In genomic region chr15:98804054-98804453, GRCm38 (mm10) we compare ENCODE assay signal across 9 mouse cellular contexts. TPM values are rescaled to one million over a fixed set of nuclear protein-coding genes. Genes with fewer than 3 reads are reported as not detected.
A peak's percentile ranks its signal among the peaks of the same experiment; 100 is the strongest.
DNase-seq lines count a peak whose midpoint lies in the region; ATAC-seq and TF ChIP-seq lines count a peak whose summit lies in the region.
"Had no signal": no experiment of that assay in that cellular context is flagged by ENCODE, and none has a peak within 500 bp of the region (broad histone marks: within the 10 kb centered on the region; RNA-seq: fewer than 3 reads in every experiment).

No protein-coding gene starts in this region.

- TF ChIP-seq CTCF in E14TG2a.4 (conservative IDR thresholded peaks at IDR 0.05; ENCODE audit: low read length): peak; percentile 90
- peak; percentile 79 for TF ChIP-seq CTCF in testis, adult 2 months (IDR thresholded peaks at IDR 0.05; ENCODE audit: control insufficient read depth, insufficient read depth, insufficient replicate concordance, low read depth, low read length)

- under 1% methylated on average over 32 of the region's 32 CpGs for WGBS in forebrain, embryonic 13.5 days
- WGBS in liver, embryonic 15.5 days (ENCODE audit: insufficient replicate concordance): 0% methylated on average over 32 of the region's 32 CpGs
- under 1% methylated on average over 32 of the region's 32 CpGs for WGBS in neural tube, embryonic 12.5 days

- peaks cover 97% of the 10 kb centered on the region for H3K27me3 ChIP-seq in E14TG2a.4 (ENCODE audit: insufficient read depth, low read length)
- H3K27me3 ChIP-seq in forebrain, embryonic 13.5 days: peaks cover 100% of the 10 kb centered on the region
- peaks cover 100% of the 10 kb centered on the region for H3K27me3 ChIP-seq in liver, embryonic 15.5 days
- H3K27me3 ChIP-seq in neural tube, embryonic 12.5 days (replicated peaks): peaks cover 97% of the 10 kb centered on the region
- peaks cover 3% of the 10 kb centered on the region; the same call in 1 of the 2 replicates for H3K27me3 ChIP-seq in testis, adult 2 months (ENCODE audit: control insufficient read depth, insufficient read depth, low read length)

- peak overlapping the region; percentile 37; the same call in 1 of the 2 replicates for H3K4me3 ChIP-seq in E14TG2a.4 (replicated peaks; ENCODE audit: low read length)
- peak overlapping the region; percentile 6; the same call in 1 of the 2 replicates for H3K4me3 ChIP-seq in forebrain, embryonic 13.5 days
- no peak overlapping the region; the same call in 1 of the 2 replicates for H3K4me3 ChIP-seq in liver, embryonic 15.5 days (replicated peaks)
- H3K4me3 ChIP-seq in neural tube, embryonic 12.5 days: no peak overlapping the region
- H3K4me3 ChIP-seq in testis, adult 2 months (ENCODE audit: control insufficient read depth, low read depth, low read length): no peak overlapping the region

- TF ChIP-seq POLR2A in testis, adult 2 months (IDR thresholded peaks at IDR 0.05; ENCODE audit: control insufficient read depth, low read depth, low read length): no peak

- no peaks in the 10 kb centered on the region for H3K36me3 ChIP-seq in E14TG2a.4 (ENCODE audit: insufficient read depth, low read length)
- no peaks in the 10 kb centered on the region for H3K36me3 ChIP-seq in forebrain, embryonic 13.5 days (ENCODE audit: poor library complexity, severe bottlenecking)
- no peaks in the 10 kb centered on the region for H3K36me3 ChIP-seq in liver, embryonic 15.5 days (replicated peaks)
- no peaks in the 10 kb centered on the region for H3K36me3 ChIP-seq in neural tube, embryonic 12.5 days
- H3K36me3 ChIP-seq in testis, adult 2 months (ENCODE audit: control insufficient read depth, insufficient read depth, low read length): no peaks in the 10 kb centered on the region

- H3K9me3 ChIP-seq in E14TG2a.4 (ENCODE audit: low read length): no peaks in the 10 kb centered on the region
- H3K9me3 ChIP-seq in forebrain, embryonic 13.5 days (replicated peaks): no peaks in the 10 kb centered on the region
- no peaks in the 10 kb centered on the region for H3K9me3 ChIP-seq in liver, embryonic 15.5 days (replicated peaks)
- no peaks in the 10 kb centered on the region for H3K9me3 ChIP-seq in neural tube, embryonic 12.5 days

- H3K4me2 ChIP-seq in forebrain, embryonic 13.5 days: peak overlapping the region; percentile 40
- H3K4me2 ChIP-seq in liver, embryonic 15.5 days: peak overlapping the region; percentile 41
- H3K4me2 ChIP-seq in neural tube, embryonic 12.5 days (replicated peaks): peak overlapping the region; percentile 24; the same call in 1 of the 2 replicates

- peak; percentile 50; the same call in 1 of the 2 replicates for ATAC-seq in forebrain, embryonic 13.5 days
- no peak for ATAC-seq in liver, embryonic 15.5 days (ENCODE audit: insufficient read depth)
- ATAC-seq in neural tube, embryonic 12.5 days (ENCODE audit: low FRiP score, low read depth): no peak

- no peak overlapping the region for H3K27ac ChIP-seq in forebrain, embryonic 13.5 days
- H3K27ac ChIP-seq in liver, embryonic 15.5 days (replicated peaks): no peak overlapping the region
- H3K27ac ChIP-seq in neural tube, embryonic 12.5 days: no peak overlapping the region
- no peak overlapping the region for H3K27ac ChIP-seq in testis, adult 2 months (ENCODE audit: control insufficient read depth, insufficient read depth, low read depth, low read length)

- H3K9ac ChIP-seq in forebrain, embryonic 13.5 days: no peak overlapping the region
- H3K9ac ChIP-seq in liver, embryonic 15.5 days: no peak overlapping the region
- H3K9ac ChIP-seq in neural tube, embryonic 12.5 days: 0 out of 2 replicates have a peak overlapping the region, but pooled peaks have one; percentile 26

- peaks cover 56% of the 10 kb centered on the region for H3K4me1 ChIP-seq in E14TG2a.4 (replicated peaks; ENCODE audit: low read depth, low read length)
- peaks cover 48% of the 10 kb centered on the region for H3K4me1 ChIP-seq in forebrain, embryonic 13.5 days
- peaks cover 51% of the 10 kb centered on the region for H3K4me1 ChIP-seq in liver, embryonic 15.5 days (replicated peaks)
- H3K4me1 ChIP-seq in neural tube, embryonic 12.5 days: peaks cover 41% of the 10 kb centered on the region
- H3K4me1 ChIP-seq in testis, adult 2 months (ENCODE audit: control insufficient read depth, insufficient read depth, low read length): peaks cover 30% of the 10 kb centered on the region

- intact Hi-C loops in heart, postnatal 14 days (cut with DNase I): loop anchor here (5.0 kb wide), 2 partner anchors 97 to 142 kb away; partner anchors contain the start of genes Ccdc65 and Ddx23

- DNase-seq in c-Kit-positive CD71-positive TER-119-positive erythroid progenitor cells, embryonic 14.5 days (ENCODE audit: low spot score): peak; percentile 68
- peak; percentile 81 to 92 for DNase-seq in heart, postnatal 14 days
- DNase-seq in kidney, postnatal 4 days: peak; percentile 91

RNA-seq across cellular contexts. Expression of gene Ddn, which starts 5.2 kb away (rescaled TPM):
- 0.05 and 0.15 TPM in 2 replicates for polyA plus RNA-seq in forebrain, embryonic 13.5 days (2015; fragmentation: Nextera tagmentation; extraction: Ambion mirVana)
- under 1 TPM; 0.20 to 0.31 TPM for total RNA-seq in heart, postnatal 14 days (2021)
- not detected in 2 replicates for polyA plus RNA-seq in liver, embryonic 15.5 days (2015; fragmentation: Nextera tagmentation; extraction: Ambion mirVana)
- 0.47 and 0.82 TPM in 2 replicates for polyA plus RNA-seq in neural tube, embryonic 12.5 days (2016; fragmentation: Nextera tagmentation; extraction: Ambion mirVana)
- 0.02 TPM in 1 of 2 replicates, not detected in the other for polyA plus RNA-seq in testis, adult 2 months (2012; rRNA removed)

RNA-seq across cellular contexts. Expression of gene Wnt1, which starts 14.4 kb away (rescaled TPM):
- not detected in 2 replicates for polyA plus RNA-seq in forebrain, embryonic 13.5 days (2015; fragmentation: Nextera tagmentation; extraction: Ambion mirVana)
- total RNA-seq in heart, postnatal 14 days (2021): not detected
- polyA plus RNA-seq in liver, embryonic 15.5 days (2015; fragmentation: Nextera tagmentation; extraction: Ambion mirVana): not detected in 2 replicates
- polyA plus RNA-seq in neural tube, embryonic 12.5 days (2016; fragmentation: Nextera tagmentation; extraction: Ambion mirVana): 7.5 and 12.3 TPM in 2 replicates
- polyA plus RNA-seq in testis, adult 2 months (2012; rRNA removed): 3.5 and 4.0 TPM in 2 replicates
- polyA plus RNA-seq: gonadal fat pad, adult 2 months had no signal

RNA-seq across cellular contexts. Expression of gene Wnt10b, which starts 26.1 kb away (rescaled TPM):
- not detected in 2 replicates for polyA plus RNA-seq in forebrain, embryonic 13.5 days (2015; fragmentation: Nextera tagmentation; extraction: Ambion mirVana)
- under 1 TPM; 0.45 to 0.61 TPM for total RNA-seq in heart, postnatal 14 days (2021)
- polyA plus RNA-seq in liver, embryonic 15.5 days (2015; fragmentation: Nextera tagmentation; extraction: Ambion mirVana): not detected in 2 replicates
- 0.26 and 0.53 TPM in 2 replicates for polyA plus RNA-seq in neural tube, embryonic 12.5 days (2016; fragmentation: Nextera tagmentation; extraction: Ambion mirVana)
- polyA plus RNA-seq in testis, adult 2 months (2012; rRNA removed): 0.47 and 0.67 TPM in 2 replicates

RNA-seq across cellular contexts. Expression of gene Prkag1, which starts 27.3 kb away (rescaled TPM):
- polyA plus RNA-seq in forebrain, embryonic 13.5 days (2015; fragmentation: Nextera tagmentation; extraction: Ambion mirVana): 95.9 and 99.4 TPM in 2 replicates
- total RNA-seq in heart, postnatal 14 days (2021): 10 to 100 TPM; 91.8 to 93.6 TPM
- polyA plus RNA-seq in liver, embryonic 15.5 days (2015; fragmentation: Nextera tagmentation; extraction: Ambion mirVana): 94.1 and 95.7 TPM in 2 replicates
- polyA plus RNA-seq in neural tube, embryonic 12.5 days (2016; fragmentation: Nextera tagmentation; extraction: Ambion mirVana): 70.1 and 79.2 TPM in 2 replicates
- polyA plus RNA-seq in testis, adult 2 months (2012; rRNA removed): 18.4 and 19.5 TPM in 2 replicates

RNA-seq across cellular contexts. Expression of gene Arf3, which starts 41.0 kb away (rescaled TPM):
- polyA plus RNA-seq in forebrain, embryonic 13.5 days (2015; fragmentation: Nextera tagmentation; extraction: Ambion mirVana): 49.2 and 55.1 TPM in 2 replicates
- total RNA-seq in heart, postnatal 14 days (2021): 10 to 100 TPM; 26.4 to 26.6 TPM
- polyA plus RNA-seq in liver, embryonic 15.5 days (2015; fragmentation: Nextera tagmentation; extraction: Ambion mirVana): 11.7 and 14.3 TPM in 2 replicates
- polyA plus RNA-seq in neural tube, embryonic 12.5 days (2016; fragmentation: Nextera tagmentation; extraction: Ambion mirVana): 69.7 and 77.4 TPM in 2 replicates
- polyA plus RNA-seq in testis, adult 2 months (2012; rRNA removed): 60.1 and 80.4 TPM in 2 replicates

Comparison
In these comparisons a context has a peak if more than half of its experiments do, and no peak if none do; other contexts are left out.
1. H3K4me3 ChIP-seq: peak in E14TG2a.4 (single experiment) and forebrain, embryonic 13.5 days (single experiment); none in liver, embryonic 15.5 days (single experiment), neural tube, embryonic 12.5 days (single experiment) and testis, adult 2 months (single experiment).
2. Peak in every context shown above with its lines, with median percentiles within 50 percentile points of each other: DNase-seq and H3K4me2 ChIP-seq.